In the genomic region with DNA sequence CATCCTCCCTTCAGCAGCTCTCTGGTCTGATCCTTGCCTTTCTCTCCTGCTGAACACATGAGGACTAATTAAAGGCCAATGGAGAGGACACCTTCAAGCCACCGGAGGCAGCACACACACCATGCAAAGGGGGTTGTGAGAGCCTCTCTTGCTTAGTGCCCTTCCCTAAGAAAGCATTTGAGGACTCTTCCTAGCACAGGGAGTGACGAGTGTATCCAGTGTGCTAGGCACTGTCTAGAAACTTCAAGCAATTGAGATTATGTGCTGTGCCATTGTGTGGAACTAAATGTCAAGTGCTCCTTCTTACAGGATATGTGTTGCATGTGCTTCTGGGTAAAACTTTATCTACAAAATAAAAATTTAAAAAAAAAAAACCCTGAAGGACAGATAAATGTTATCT, we compare ENCODE assay signal across 21 mouse cellular contexts.
DNase-seq lines count a peak whose midpoint lies in the region; ATAC-seq and TF ChIP-seq lines count a peak whose summit lies in the region.
"Had no signal": no experiment of that assay in that cellular context is flagged by ENCODE, and none has a peak within 500 bp of the region (broad histone marks: within the 10 kb centered on the region; RNA-seq: fewer than 3 reads in every experiment).

No protein-coding gene starts in this region.

- ATAC-seq in hindbrain, postnatal 0 days: no peak
- ATAC-seq in hindbrain, embryonic 11.5 days (ENCODE audit: low FRiP score): no peak
- ATAC-seq in midbrain, postnatal 0 days (ENCODE audit: low FRiP score): no peak
- no peak for ATAC-seq in stomach, postnatal 0 days (ENCODE audit: low FRiP score, low TSS enrichment)
- ATAC-seq: activated CD4-positive, CD25-positive, alpha-beta regulatory T cell, adult 4 months; forebrain, embryonic 16.5 days; hindbrain, embryonic 16.5 days; Patski had no signal

- H3K9ac ChIP-seq in hindbrain, postnatal 0 days (replicated peaks; ENCODE audit: low read length): no peak overlapping the region
- no peak overlapping the region for H3K9ac ChIP-seq in hindbrain, embryonic 11.5 days (ENCODE audit: low read depth, low read length)
- H3K9ac ChIP-seq in midbrain, postnatal 0 days (replicated peaks; ENCODE audit: low read length, poor library complexity, severe bottlenecking): no peak overlapping the region
- H3K9ac ChIP-seq in stomach, postnatal 0 days (ENCODE audit: low read length): no peak overlapping the region
- H3K9ac ChIP-seq: embryonic facial prominence, embryonic 13.5 days; forebrain, embryonic 12.5 days; heart, embryonic 12.5 days; hindbrain, embryonic 12.5 days had no signal

- no peak overlapping the region for H3K4me2 ChIP-seq in hindbrain, postnatal 0 days (ENCODE audit: low read depth, low read length)
- no peak overlapping the region for H3K4me2 ChIP-seq in hindbrain, embryonic 11.5 days (replicated peaks; ENCODE audit: low read depth, low read length)
- no peak overlapping the region for H3K4me2 ChIP-seq in midbrain, postnatal 0 days (ENCODE audit: low read depth, low read length, poor library complexity, severe bottlenecking)
- H3K4me2 ChIP-seq in stomach, postnatal 0 days (replicated peaks; ENCODE audit: low read depth): no peak overlapping the region
- H3K4me2 ChIP-seq: embryonic facial prominence, embryonic 13.5 days; forebrain, embryonic 12.5 days; heart, embryonic 12.5 days; hindbrain, embryonic 12.5 days had no signal

- peak; percentile 23; the same call in 1 of the 2 replicates for TF ChIP-seq CTCF in hindbrain, postnatal 0 days (IDR thresholded peaks at IDR 0.05; ENCODE audit: low read depth)
- 0 out of 2 replicates have a peak, but pooled peaks have one; percentile 15 for TF ChIP-seq CTCF in midbrain, postnatal 0 days (IDR thresholded peaks at IDR 0.05)
- TF ChIP-seq CTCF in stomach, postnatal 0 days (IDR thresholded peaks at IDR 0.05; ENCODE audit: low read depth): peak; percentile 33

- no peaks in the 10 kb centered on the region for H3K4me1 ChIP-seq in hindbrain, postnatal 0 days (ENCODE audit: insufficient read depth, low read length)
- no peaks in the 10 kb centered on the region for H3K4me1 ChIP-seq in hindbrain, embryonic 11.5 days (replicated peaks; ENCODE audit: control insufficient read depth, insufficient read depth, low read length)
- no peaks in the 10 kb centered on the region for H3K4me1 ChIP-seq in midbrain, postnatal 0 days (ENCODE audit: insufficient read depth, low read length)
- peaks cover 4% of the 10 kb centered on the region; the same call in 1 of the 2 replicates for H3K4me1 ChIP-seq in midbrain, embryonic 10.5 days
- no peaks in the 10 kb centered on the region for H3K4me1 ChIP-seq in stomach, postnatal 0 days (replicated peaks; ENCODE audit: control insufficient read depth, insufficient read depth)
- H3K4me1 ChIP-seq: embryonic facial prominence, embryonic 13.5 days; heart, embryonic 12.5 days; hindbrain, embryonic 12.5 days had no signal

- H3K36me3 ChIP-seq in hindbrain, postnatal 0 days (ENCODE audit: insufficient read depth, low read length): no peaks in the 10 kb centered on the region
- H3K36me3 ChIP-seq in hindbrain, embryonic 11.5 days (ENCODE audit: control insufficient read depth, insufficient read depth, low read length): no peaks in the 10 kb centered on the region
- no peaks in the 10 kb centered on the region for H3K36me3 ChIP-seq in midbrain, postnatal 0 days (ENCODE audit: insufficient read depth, low read length)
- H3K36me3 ChIP-seq in midbrain, embryonic 10.5 days: no peaks in the 10 kb centered on the region
- no peaks in the 10 kb centered on the region for H3K36me3 ChIP-seq in stomach, postnatal 0 days (ENCODE audit: control insufficient read depth, insufficient read depth, low read length)
- H3K36me3 ChIP-seq: embryonic facial prominence, embryonic 13.5 days; forebrain, embryonic 12.5 days; heart, embryonic 12.5 days; hindbrain, embryonic 12.5 days had no signal

- no peaks in the 10 kb centered on the region for H3K27me3 ChIP-seq in hindbrain, postnatal 0 days (ENCODE audit: insufficient read depth, low read length)
- H3K27me3 ChIP-seq in hindbrain, embryonic 11.5 days (ENCODE audit: control insufficient read depth, insufficient read depth, low read length): no peaks in the 10 kb centered on the region
- no peaks in the 10 kb centered on the region for H3K27me3 ChIP-seq in midbrain, postnatal 0 days (ENCODE audit: insufficient read depth, low read length)
- no peaks in the 10 kb centered on the region; the same call in 1 of the 2 replicates for H3K27me3 ChIP-seq in midbrain, embryonic 10.5 days (ENCODE audit: low read depth, poor library complexity, severe bottlenecking)
- no peaks in the 10 kb centered on the region for H3K27me3 ChIP-seq in stomach, postnatal 0 days (ENCODE audit: control insufficient read depth, insufficient read depth, low read length)
- H3K27me3 ChIP-seq: embryonic facial prominence, embryonic 13.5 days; forebrain, embryonic 12.5 days; hindbrain, embryonic 12.5 days; Patski had no signal

- no peak for DNase-seq in hindbrain, postnatal 0 days (ENCODE audit: low spot score)
- DNase-seq in hindbrain, embryonic 11.5 days (ENCODE audit: low spot score): no peak
- no peak for DNase-seq in midbrain, postnatal 0 days (ENCODE audit: low spot score)
- no peak for DNase-seq in midbrain, embryonic 10.5 days (ENCODE audit: low spot score)
- DNase-seq in 416B (ENCODE audit: low read depth): peak; percentile 4
- no peak for DNase-seq in stomach, postnatal 0 days (ENCODE audit: low spot score)
- no peak for DNase-seq in kidney, adult 8-10 months
- DNase-seq: adrenal gland, postnatal 14 days; cerebellum, adult 11-12 months; cerebellum, adult 9-10 months; cerebellum, postnatal 25 days; gastrocnemius, postnatal 14 days; heart, postnatal 36 days had no signal

- no peak overlapping the region for H3K27ac ChIP-seq in hindbrain, postnatal 0 days
- H3K27ac ChIP-seq in hindbrain, embryonic 11.5 days (ENCODE audit: low read depth, low read length): no peak overlapping the region
- H3K27ac ChIP-seq in midbrain, postnatal 0 days (ENCODE audit: low read depth, low read length): no peak overlapping the region
- H3K27ac ChIP-seq in midbrain, embryonic 10.5 days (replicated peaks): no peak overlapping the region
- no peak overlapping the region for H3K27ac ChIP-seq in stomach, postnatal 0 days (replicated peaks)
- H3K27ac ChIP-seq: embryonic facial prominence, embryonic 13.5 days; forebrain, embryonic 12.5 days; hindbrain, embryonic 12.5 days had no signal

- no peak for TF ChIP-seq EP300 in stomach, postnatal 0 days (optimal IDR thresholded peaks at IDR 0.05)

- no peaks in the 10 kb centered on the region for H3K9me3 ChIP-seq in hindbrain, postnatal 0 days (ENCODE audit: low read length)
- no peaks in the 10 kb centered on the region for H3K9me3 ChIP-seq in hindbrain, embryonic 11.5 days (ENCODE audit: control insufficient read depth, low read length)
- no peaks in the 10 kb centered on the region for H3K9me3 ChIP-seq in midbrain, postnatal 0 days (ENCODE audit: low read length)
- H3K9me3 ChIP-seq in midbrain, embryonic 10.5 days (replicated peaks): no peaks in the 10 kb centered on the region
- no peaks in the 10 kb centered on the region for H3K9me3 ChIP-seq in stomach, postnatal 0 days (ENCODE audit: control insufficient read depth, low read length)
- H3K9me3 ChIP-seq: embryonic facial prominence, embryonic 13.5 days; forebrain, embryonic 12.5 days; heart, embryonic 12.5 days; hindbrain, embryonic 12.5 days had no signal

- WGBS in hindbrain, postnatal 0 days: 61% methylated on average over 2 of the region's 2 CpGs
- WGBS in hindbrain, embryonic 11.5 days: 59% methylated on average over 2 of the region's 2 CpGs
- WGBS in midbrain, postnatal 0 days: 59% methylated on average over 2 of the region's 2 CpGs
- 65% methylated on average over 2 of the region's 2 CpGs for WGBS in midbrain, embryonic 10.5 days
- WGBS in stomach, postnatal 0 days: 68% methylated on average over 2 of the region's 2 CpGs

- no peak overlapping the region for H3K4me3 ChIP-seq in hindbrain, postnatal 0 days (ENCODE audit: low read length)
- no peak overlapping the region for H3K4me3 ChIP-seq in hindbrain, embryonic 11.5 days (ENCODE audit: low read depth, low read length)
- H3K4me3 ChIP-seq in midbrain, postnatal 0 days (ENCODE audit: low read depth, low read length): no peak overlapping the region
- H3K4me3 ChIP-seq in midbrain, embryonic 10.5 days: no peak overlapping the region
- H3K4me3 ChIP-seq in stomach, postnatal 0 days (ENCODE audit: low read depth, low read length): no peak overlapping the region
- H3K4me3 ChIP-seq: embryonic facial prominence, embryonic 13.5 days; forebrain, embryonic 12.5 days; heart, embryonic 12.5 days; hindbrain, embryonic 12.5 days had no signal
